Mouse (Mus musculus) intestine, embryonic 16.5 days (tissue): Measurements from ENCODE around the gene Gpr25. TPM values are rescaled to one million over a fixed set of nuclear protein-coding genes. Genes with fewer than 3 reads are reported as not detected.

Experiments used
- ATAC-seq: fragments of 200-750 bp; cut with Nextera tagmentation; 2 replicates; pipeline ENCODE4 v1.8.0; 2017; ENCODE audit warnings: moderate TSS enrichment, moderate library complexity
- H3K27ac ChIP-seq: fragments of 300-500 bp; sonication (generic); 2 replicates; pipeline ENCODE4 v1.5.1; 2014; ENCODE audit warnings: mild to moderate bottlenecking, low read length
- H3K27me3 ChIP-seq: fragments of 300-500 bp; sonication (generic); replicated peaks from 2 replicates; pipeline ENCODE4 v1.6.1; 2014; ENCODE audit warnings: low read length, control low read depth, mixed read lengths; ENCODE audit not compliant: control insufficient read depth, insufficient read depth
- H3K36me3 ChIP-seq: fragments of 300-500 bp; sonication (generic); 2 replicates; pipeline ENCODE4 v1.6.1; 2014; ENCODE audit warnings: low read length, control low read depth; ENCODE audit not compliant: control insufficient read depth, insufficient read depth
- H3K4me1 ChIP-seq: fragments of 300-500 bp; sonication (generic); 2 replicates; pipeline ENCODE4 v1.6.1; 2014; ENCODE audit warnings: low read length, control low read depth, mixed read lengths; ENCODE audit not compliant: control insufficient read depth, insufficient read depth
- H3K4me2 ChIP-seq: fragments of 300-500 bp; sonication (generic); 2 replicates; pipeline ENCODE4 v1.6.1; 2014; ENCODE audit warnings: low read depth, low read length, control low read depth
- H3K4me3 ChIP-seq: fragments of 300-500 bp; sonication (generic); 2 replicates; pipeline ENCODE4 v1.5.1; 2014; ENCODE audit warnings: mild to moderate bottlenecking, low read length
- H3K9ac ChIP-seq: fragments of 300-500 bp; sonication (generic); 2 replicates; pipeline ENCODE4 v1.6.1; 2014; ENCODE audit warnings: low read depth, low read length
- H3K9me3 ChIP-seq: fragments of 300-500 bp; sonication (generic); 2 replicates; pipeline ENCODE4 v1.6.1; 2016; ENCODE audit warnings: low read length, control low read depth; ENCODE audit not compliant: control insufficient read depth
- WGBS: fragments of 180-500 bp; shearing (Covaris S2); extraction: QIAGEN DNeasy Blood & Tissue Kit; methylation state at CpG from one replicate; pipeline ENCODE4 v1.1.7; 2014; 5-methylcytosine and 5-hydroxymethylcytosine counted together
- polyA plus RNA-seq: library from polyadenylated mRNA; unstranded; fragments of >200 nt; fragmentation: Nextera tagmentation; extraction: Ambion mirVana; gene quantifications from 2 replicates; pipeline ENCODE4 v1.2.1, GENCODE M21; 2015

Gpr25 gene
- polyA plus RNA-seq, 1 experiment from 2014 or later = not detected

- no peak overlapping the region for H3K9ac ChIP-seq
- H3K4me3 ChIP-seq = no peak overlapping the region
- no peaks in the 10 kb centered on the region for H3K9me3 ChIP-seq
- ATAC-seq = no peak
- 86% methylated on average over 5 of the region's 5 CpGs for whole genome bisulfite sequencing
- no peaks in the 10 kb centered on the region for H3K27me3 ChIP-seq
- no peaks in the 10 kb centered on the region for H3K36me3 ChIP-seq
- H3K27ac ChIP-seq = no peak overlapping the region
- no peak overlapping the region for H3K4me2 ChIP-seq
- no peaks in the 10 kb centered on the region for H3K4me1 ChIP-seq
These were observed 16.2 kb downstream of the Gpr25 start for GRCm38 (mm10) chr1:136244469-136244868.

GRCm38 (mm10) chr1:136241801-136242200 lies 18.9 kb downstream of the Gpr25 start:
- H3K27me3 ChIP-seq = no peaks in the 10 kb centered on the region
- no peak overlapping the region for H3K4me3 ChIP-seq
- no peak overlapping the region for H3K9ac ChIP-seq
- H3K36me3 ChIP-seq = no peaks in the 10 kb centered on the region
- H3K4me2 ChIP-seq = no peak overlapping the region
- no peak for ATAC-seq
- 85% methylated on average over 7 of the region's 7 CpGs for WGBS
- no peaks in the 10 kb centered on the region for H3K4me1 ChIP-seq
- no peak overlapping the region for H3K27ac ChIP-seq
- H3K9me3 ChIP-seq = no peaks in the 10 kb centered on the region

GRCm38 (mm10) chr1:136238495-136238894 lies 22.2 kb downstream of the Gpr25 start:
- ATAC-seq = no peak
- 83% methylated on average over 4 of the region's 4 CpGs for WGBS
- Histone ChIP-seq H3K4me3 (no peak overlapping the region), H3K9ac (no peak overlapping the region), H3K9me3 (no peaks in the 10 kb centered on the region), H3K4me2 (no peak overlapping the region), H3K4me1 (peaks cover 3% of the 10 kb centered on the region), H3K27me3 (no peaks in the 10 kb centered on the region), H3K36me3 (no peaks in the 10 kb centered on the region), H3K27ac (no peak overlapping the region)

- Histone ChIP-seq H3K4me3 (peak overlapping the region; percentile 68), H3K9ac (peak overlapping the region; percentile 75)
- ATAC-seq = no peak; the same call in 1 of the 2 replicates
These were observed 26.0 kb downstream of the Gpr25 start for GRCm38 (mm10) chr1:136234595-136235092.

GRCm38 (mm10) chr1:136233892-136234594 lies 26.6 kb downstream of the Gpr25 start, which contains the start of gene Inava:
Gene Inava (minus strand): TSS chr1:136234264.
- Histone ChIP-seq H3K4me2 (peak within 1 kb of the TSS; percentile 88), H3K4me3 (peak within 1 kb of the TSS; percentile 68), H3K9ac (peak within 1 kb of the TSS; percentile 75), H3K9me3 (no peaks in the 10 kb centered on the region), H3K36me3 (no peaks in the 10 kb centered on the region), H3K4me1 (peaks cover 22% of the 10 kb centered on the region), H3K27me3 (no peaks in the 10 kb centered on the region), H3K27ac (peak within 1 kb of the TSS; percentile 58; the same call in 1 of the 2 replicates)
- WGBS = under 1% methylated on average over 48 of the region's 51 CpGs
- peak; percentile 45 for ATAC-seq

More at GRCm38 (mm10) chr1:136234595-136235092, 26.0 kb downstream of the Gpr25 start:
- WGBS = 4% methylated on average over 9 of the region's 9 CpGs
- Histone ChIP-seq H3K9me3 (no peaks in the 10 kb centered on the region), H3K27ac (no peak overlapping the region), H3K4me2 (peak overlapping the region; percentile 88), H3K36me3 (no peaks in the 10 kb centered on the region), H3K4me1 (peaks cover 19% of the 10 kb centered on the region), H3K27me3 (no peaks in the 10 kb centered on the region)

GRCm38 (mm10) chr1:136232986-136233790 lies 27.5 kb downstream of the Gpr25 start:
- Histone ChIP-seq H3K36me3 (no peaks in the 10 kb centered on the region), H3K4me2 (peak overlapping the region; percentile 88), H3K27ac (peak overlapping the region; percentile 21; the same call in 1 of the 2 replicates), H3K9ac (peak overlapping the region; percentile 75), H3K27me3 (no peaks in the 10 kb centered on the region), H3K4me3 (peak overlapping the region; percentile 68), H3K4me1 (peaks cover 26% of the 10 kb centered on the region), H3K9me3 (no peaks in the 10 kb centered on the region)
- 3% methylated on average over 23 of the region's 23 CpGs for WGBS
- ATAC-seq = no peak

GRCm38 (mm10) chr1:136232285-136232926 lies 28.3 kb downstream of the Gpr25 start:
- ATAC-seq = no peak
- 8% methylated on average over 9 of the region's 9 CpGs for WGBS
- H3K9ac ChIP-seq = peak overlapping the region; percentile 75; the same call in 1 of the 2 replicates
- peak overlapping the region; percentile 76 for H3K27ac ChIP-seq
- H3K4me1 ChIP-seq = peaks cover 34% of the 10 kb centered on the region
- peak overlapping the region; percentile 68 for H3K4me3 ChIP-seq
- H3K4me2 ChIP-seq = peak overlapping the region; percentile 88
- H3K36me3 ChIP-seq = no peaks in the 10 kb centered on the region
- H3K27me3 ChIP-seq = no peaks in the 10 kb centered on the region
- H3K9me3 ChIP-seq = no peaks in the 10 kb centered on the region

GRCm38 (mm10) chr1:136231596-136231995 lies 29.1 kb downstream of the Gpr25 start:
- H3K36me3 ChIP-seq = no peaks in the 10 kb centered on the region
- H3K27ac ChIP-seq = peak overlapping the region; percentile 97
- no peaks in the 10 kb centered on the region for H3K27me3 ChIP-seq
- no peaks in the 10 kb centered on the region for H3K9me3 ChIP-seq
- peak overlapping the region; percentile 68 for H3K4me3 ChIP-seq
- 10% methylated on average over 6 of the region's 6 CpGs for WGBS
- H3K9ac ChIP-seq = peak overlapping the region; percentile 43
- 0 out of 2 replicates have a peak, but pooled peaks have one; percentile 5 for ATAC-seq
- peaks cover 42% of the 10 kb centered on the region for H3K4me1 ChIP-seq
- H3K4me2 ChIP-seq = peak overlapping the region; percentile 88

- peak overlapping the region; percentile 88 for H3K4me2 ChIP-seq
These were observed 30.5 kb downstream of the Gpr25 start for GRCm38 (mm10) chr1:136230201-136230600.

More at GRCm38 (mm10) chr1:136230201-136230600, 30.5 kb downstream of the Gpr25 start:
- no peaks in the 10 kb centered on the region for H3K27me3 ChIP-seq
- peak overlapping the region; percentile 68 for H3K4me3 ChIP-seq
- H3K9me3 ChIP-seq = no peaks in the 10 kb centered on the region
- 27% methylated on average over 11 of the region's 11 CpGs for WGBS
- no peaks in the 10 kb centered on the region for H3K36me3 ChIP-seq
- H3K9ac ChIP-seq = peak overlapping the region; percentile 69
- H3K27ac ChIP-seq = peak overlapping the region; percentile 97
- ATAC-seq = peak; percentile 56
- peaks cover 48% of the 10 kb centered on the region for H3K4me1 ChIP-seq
